Mouse (Mus musculus): Measurements from ENCODE around the gene Sec61a1. TPM values are rescaled to one million over a fixed set of nuclear protein-coding genes. Genes with fewer than 3 reads are reported as not detected.

Gene Sec61a1
- polyA plus RNA-seq, 1 experiment from 2014 or later: 125 TPM

DNA sequence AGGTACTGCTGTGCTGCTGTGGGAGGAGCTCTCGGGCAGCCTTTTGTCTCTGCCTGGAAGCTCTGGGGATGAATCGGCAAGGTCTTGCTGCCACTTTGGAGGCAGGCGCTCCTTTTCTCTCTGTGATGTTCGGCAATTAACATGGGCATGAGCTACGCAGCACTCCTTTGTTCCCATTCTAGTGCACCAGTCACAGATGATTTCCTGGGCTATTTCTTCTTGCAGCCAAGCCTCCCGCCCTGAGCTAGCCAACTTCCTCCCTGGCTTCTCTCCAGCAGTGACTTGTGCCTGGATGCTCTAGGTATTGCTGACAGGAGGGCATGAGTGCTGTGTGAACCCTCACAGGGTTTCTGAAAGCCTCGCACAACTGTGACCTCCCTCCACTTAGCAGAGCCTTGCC, 35.6 kb downstream of the Sec61a1 start:
- no peak overlapping the region for H3K9ac ChIP-seq (replicated peaks; ENCODE audit: low read depth, low read length)
- no peaks in the 10 kb centered on the region for H3K27me3 ChIP-seq (ENCODE audit: control insufficient read depth, insufficient read depth, low read length)
- no peak overlapping the region for H3K27ac ChIP-seq (ENCODE audit: low read depth, low read length)
- H3K36me3 ChIP-seq (ENCODE audit: control insufficient read depth, insufficient read depth, low read length): peaks cover 41% of the 10 kb centered on the region
- WGBS: 39% methylated on average over 7 of the region's 7 CpGs
- H3K4me1 ChIP-seq (ENCODE audit: control insufficient read depth, insufficient read depth, low read length): no peaks in the 10 kb centered on the region
- H3K9me3 ChIP-seq (ENCODE audit: control insufficient read depth, low read length): no peaks in the 10 kb centered on the region
- no peak overlapping the region for H3K4me2 ChIP-seq (ENCODE audit: low read depth, low read length)
- no peak overlapping the region for H3K4me3 ChIP-seq (ENCODE audit: low read depth, low read length)
- no peak for ATAC-seq (ENCODE audit: low read depth)

DNA sequence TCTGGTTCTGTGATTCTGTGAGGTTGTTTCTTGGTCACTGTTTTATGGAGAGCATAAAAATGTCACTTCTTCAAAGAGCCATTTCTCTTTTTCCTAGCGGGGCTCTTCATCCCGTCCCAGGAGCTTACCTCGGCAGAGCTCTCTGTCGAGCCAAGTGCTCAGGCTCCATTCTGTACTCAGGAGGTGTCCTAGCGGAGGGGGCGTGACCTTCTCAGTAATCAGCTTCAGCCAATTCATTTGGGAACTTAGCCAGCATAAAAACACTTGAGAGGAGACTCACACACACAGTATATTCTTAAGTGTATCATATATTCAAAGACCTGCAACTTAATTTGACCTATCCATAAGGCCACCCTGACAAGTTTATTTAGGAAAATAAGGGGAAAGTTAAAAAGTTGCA, 38.3 kb downstream of the Sec61a1 start:
- Histone ChIP-seq H3K4me2 (ENCODE audit: low read depth, low read length) (no peak overlapping the region), H3K4me3 (ENCODE audit: low read depth, low read length) (no peak overlapping the region), H3K4me1 (ENCODE audit: control insufficient read depth, insufficient read depth, low read length) (no peaks in the 10 kb centered on the region), H3K27ac (ENCODE audit: low read depth, low read length) (no peak overlapping the region), H3K36me3 (ENCODE audit: control insufficient read depth, insufficient read depth, low read length) (peaks cover 36% of the 10 kb centered on the region), H3K27me3 (ENCODE audit: control insufficient read depth, insufficient read depth, low read length) (no peaks in the 10 kb centered on the region), H3K9ac (replicated peaks; ENCODE audit: low read depth, low read length) (no peak overlapping the region), H3K9me3 (ENCODE audit: control insufficient read depth, low read length) (no peaks in the 10 kb centered on the region)
- WGBS: 16% methylated on average over 6 of the region's 6 CpGs
- ATAC-seq (ENCODE audit: low read depth): no peak

DNA sequence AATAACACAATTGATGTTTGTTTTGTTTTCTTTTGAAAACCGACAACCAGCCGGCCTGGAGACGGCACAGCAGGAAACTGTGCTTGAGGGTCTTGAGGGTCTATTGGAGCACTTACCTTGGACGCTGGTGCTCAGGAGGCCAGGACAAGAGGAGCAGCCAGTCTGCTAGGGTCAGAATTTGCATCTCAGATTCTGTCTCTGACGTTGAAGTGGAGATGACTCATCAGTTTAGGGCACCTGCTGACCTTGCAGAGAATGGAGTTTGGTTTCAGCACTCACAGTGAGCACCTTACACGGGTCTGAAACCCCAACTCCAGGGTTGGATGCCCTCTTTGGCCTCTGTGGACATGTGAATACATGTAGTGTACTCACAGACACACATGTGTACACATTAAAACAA, 48.8 kb downstream of the Sec61a1 start:
- no peak overlapping the region for H3K4me3 ChIP-seq (ENCODE audit: low read depth, low read length)
- H3K9me3 ChIP-seq (ENCODE audit: control insufficient read depth, low read length): no peaks in the 10 kb centered on the region
- H3K27ac ChIP-seq (ENCODE audit: low read depth, low read length): no peak overlapping the region
- H3K27me3 ChIP-seq (ENCODE audit: control insufficient read depth, insufficient read depth, low read length): no peaks in the 10 kb centered on the region
- H3K36me3 ChIP-seq (ENCODE audit: control insufficient read depth, insufficient read depth, low read length): peaks cover 23% of the 10 kb centered on the region
- peaks cover 9% of the 10 kb centered on the region for H3K4me1 ChIP-seq (ENCODE audit: control insufficient read depth, insufficient read depth, low read length)
- H3K9ac ChIP-seq (replicated peaks; ENCODE audit: low read depth, low read length): no peak overlapping the region
- H3K4me2 ChIP-seq (ENCODE audit: low read depth, low read length): no peak overlapping the region
- WGBS: 74% methylated on average over 6 of the region's 6 CpGs
- no peak for ATAC-seq (ENCODE audit: low read depth)

DNA sequence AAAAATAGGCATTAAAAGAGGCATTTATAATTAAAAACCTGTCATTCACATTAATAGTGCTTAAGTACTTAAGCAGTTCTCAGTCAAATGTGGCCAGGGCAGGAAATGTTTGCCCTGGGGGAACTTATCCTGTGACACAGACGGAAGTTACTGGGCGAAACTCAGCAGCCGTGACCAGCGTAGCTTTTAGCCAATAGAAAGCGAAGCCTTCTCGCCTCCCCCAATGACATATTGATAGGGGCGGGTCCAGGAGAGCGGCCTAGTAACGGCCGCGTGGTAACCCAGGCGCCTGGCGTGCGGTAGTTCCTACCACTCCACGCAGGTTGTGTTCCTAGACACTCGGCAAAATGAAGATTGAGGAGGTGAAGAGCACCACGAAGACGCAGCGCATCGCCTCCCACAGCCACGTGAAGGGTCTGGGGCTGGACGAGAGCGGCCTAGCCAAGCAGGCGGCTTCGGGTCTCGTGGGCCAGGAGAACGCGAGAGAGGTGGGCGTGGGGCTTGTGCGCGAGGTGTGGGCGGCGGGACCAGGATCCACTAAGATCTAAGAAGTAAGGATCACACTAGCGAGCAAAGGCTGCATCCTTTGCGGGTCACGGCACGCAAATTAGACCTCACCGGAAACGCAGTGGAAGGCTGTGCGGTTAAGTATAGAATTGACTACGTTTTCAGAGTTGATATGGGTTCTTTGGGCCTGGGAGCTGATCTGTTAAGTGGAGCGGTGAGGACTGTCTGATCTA, 53.4 kb downstream of the Sec61a1 start, which contains the start of gene Ruvbl1:
Gene Ruvbl1, plus strand, starts transcription at position 229 of the 740 bp plus-strand sequence.
- peak within 1 kb of the TSS; percentile 65 for H3K4me3 ChIP-seq (ENCODE audit: low read depth, low read length)
- no peaks in the 10 kb centered on the region for H3K9me3 ChIP-seq (ENCODE audit: control insufficient read depth, low read length)
- H3K4me2 ChIP-seq (ENCODE audit: low read depth, low read length): peak within 1 kb of the TSS; percentile 84
- H3K36me3 ChIP-seq (ENCODE audit: control insufficient read depth, insufficient read depth, low read length): peaks cover 8% of the 10 kb centered on the region; the same call in 1 of the 2 replicates
- H3K4me1 ChIP-seq (ENCODE audit: control insufficient read depth, insufficient read depth, low read length): peaks cover 9% of the 10 kb centered on the region
- H3K9ac ChIP-seq (replicated peaks; ENCODE audit: low read depth, low read length): peak within 1 kb of the TSS; percentile 53
- H3K27me3 ChIP-seq (ENCODE audit: control insufficient read depth, insufficient read depth, low read length): no peaks in the 10 kb centered on the region
- 1% methylated on average over 41 of the region's 42 CpGs for WGBS
- no peak within 1 kb of the TSS for H3K27ac ChIP-seq (ENCODE audit: low read depth, low read length)
- peak; percentile 100 for ATAC-seq (ENCODE audit: low read depth)

DNA sequence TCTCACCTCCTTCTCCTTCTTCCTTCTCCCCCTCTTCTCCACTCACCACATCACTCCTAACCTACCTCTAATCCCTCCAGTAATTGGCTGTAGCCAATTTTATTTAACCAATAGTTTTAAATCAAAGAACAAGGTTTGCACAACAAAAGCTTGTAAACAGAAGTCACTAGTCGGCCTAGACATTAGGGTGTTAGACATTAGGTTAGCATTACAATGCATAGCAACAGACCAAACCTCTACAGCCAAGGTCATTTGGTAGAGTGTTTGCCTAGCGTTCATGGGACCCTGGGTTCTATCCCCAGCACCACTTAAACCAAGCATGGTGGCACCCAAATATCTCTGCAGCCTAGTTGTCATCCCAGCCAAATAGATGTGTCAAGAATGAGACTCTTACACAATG, 64.2 kb downstream of the Sec61a1 start:
- 69% methylated on average over 2 of the region's 2 CpGs for WGBS
- H3K36me3 ChIP-seq (ENCODE audit: control insufficient read depth, insufficient read depth, low read length): no peaks in the 10 kb centered on the region
- no peak for ATAC-seq (ENCODE audit: low read depth)
- no peak overlapping the region for H3K4me2 ChIP-seq (ENCODE audit: low read depth, low read length)
- H3K4me1 ChIP-seq (ENCODE audit: control insufficient read depth, insufficient read depth, low read length): no peaks in the 10 kb centered on the region
- H3K27ac ChIP-seq (ENCODE audit: low read depth, low read length): no peak overlapping the region
- H3K27me3 ChIP-seq (ENCODE audit: control insufficient read depth, insufficient read depth, low read length): no peaks in the 10 kb centered on the region
- no peaks in the 10 kb centered on the region for H3K9me3 ChIP-seq (ENCODE audit: control insufficient read depth, low read length)
- no peak overlapping the region for H3K4me3 ChIP-seq (ENCODE audit: low read depth, low read length)
- H3K9ac ChIP-seq (replicated peaks; ENCODE audit: low read depth, low read length): no peak overlapping the region

Other genes starting within 250 kb of the Sec61a1 start
- 27.8 and 30.2 TPM in 2 replicates for gene Eefsec, start 72.4 kb downstream of the Sec61a1 start, polyA plus RNA-seq (2014; fragmentation: Nextera tagmentation; extraction: Ambion mirVana)
- gene Ruvbl1, start 53.5 kb downstream of the Sec61a1 start, polyA plus RNA-seq (2014; fragmentation: Nextera tagmentation; extraction: Ambion mirVana): 82.4 and 86.7 TPM in 2 replicates
- gene Kbtbd12, start 119.0 kb upstream of the Sec61a1 start, polyA plus RNA-seq (2014; fragmentation: Nextera tagmentation; extraction: Ambion mirVana): 0.43 and 0.55 TPM in 2 replicates
- gene Mgll, start 205.5 kb upstream of the Sec61a1 start, polyA plus RNA-seq (2014; fragmentation: Nextera tagmentation; extraction: Ambion mirVana): 56.7 and 73.4 TPM in 2 replicates